9 mouse cellular contexts compared by ENCODE assay signal in the genomic region with DNA sequence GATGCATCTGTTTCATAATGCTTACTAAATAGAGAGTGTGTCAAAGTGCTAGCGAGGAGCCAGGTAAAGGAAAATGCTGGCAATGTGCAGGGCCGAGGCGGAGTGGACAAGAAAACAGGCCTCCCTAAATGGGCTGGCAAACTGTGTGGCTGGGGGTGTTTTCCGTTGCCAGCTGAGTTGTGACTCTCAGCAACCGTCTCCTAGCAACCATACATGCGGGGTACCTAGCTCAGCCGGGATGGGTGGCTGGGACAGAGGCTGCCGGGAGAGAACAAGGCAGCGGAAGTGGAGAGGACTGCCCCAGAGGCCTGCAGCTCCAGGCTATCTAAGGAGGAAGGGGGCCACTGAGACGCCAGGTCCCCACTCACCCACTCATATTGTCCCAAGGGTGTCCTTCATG.
DNase-seq lines count a peak whose midpoint lies in the region; ATAC-seq lines count a peak whose summit lies in the region.
"Had no signal": no experiment of that assay in that cellular context is flagged by ENCODE, and none has a peak within 500 bp of the region (broad histone marks: within the 10 kb centered on the region; RNA-seq: fewer than 3 reads in every experiment).

No protein-coding gene starts in this region.

- H3K4me3 ChIP-seq in forebrain, embryonic 10.5 days: no peak overlapping the region
- H3K4me3 ChIP-seq in hindbrain, embryonic 14.5 days (replicated peaks; ENCODE audit: low read length): no peak overlapping the region

- no peak overlapping the region for H3K4me2 ChIP-seq in hindbrain, embryonic 14.5 days (replicated peaks)

- DNase-seq in forebrain, embryonic 10.5 days (ENCODE audit: extremely low spot score, low spot score): peak; percentile 38
- DNase-seq in hindbrain, embryonic 14.5 days (ENCODE audit: low spot score): peak; percentile 68
- peak; percentile 25 for DNase-seq in mesoderm, embryonic 11.5 days (ENCODE audit: low read depth, low spot score)
- peak; percentile 63 for DNase-seq in right cerebral cortex, postnatal 14 days
- no peak for DNase-seq in thymus, postnatal 0 days (ENCODE audit: low spot score)
- DNase-seq in adrenal gland, postnatal 10 days: no peak
- DNase-seq: cerebellum, adult 2 months; thymus, postnatal 14 days had no signal

- 33% methylated on average over 10 of the region's 10 CpGs for WGBS in forebrain, embryonic 10.5 days
- WGBS in hindbrain, embryonic 14.5 days: 13% methylated on average over 10 of the region's 10 CpGs

- no peaks in the 10 kb centered on the region for H3K9me3 ChIP-seq in forebrain, embryonic 10.5 days
- H3K9me3 ChIP-seq in hindbrain, embryonic 14.5 days (ENCODE audit: control insufficient read depth, low read length): no peaks in the 10 kb centered on the region

- no peak overlapping the region for H3K27ac ChIP-seq in forebrain, embryonic 10.5 days
- H3K27ac ChIP-seq in hindbrain, embryonic 14.5 days: no peak overlapping the region

- no peaks in the 10 kb centered on the region for H3K36me3 ChIP-seq in forebrain, embryonic 10.5 days (replicated peaks)
- no peaks in the 10 kb centered on the region for H3K36me3 ChIP-seq in hindbrain, embryonic 14.5 days (replicated peaks; ENCODE audit: control insufficient read depth, insufficient read depth)

- peaks cover 12% of the 10 kb centered on the region for H3K4me1 ChIP-seq in forebrain, embryonic 10.5 days
- H3K4me1 ChIP-seq in hindbrain, embryonic 14.5 days (replicated peaks; ENCODE audit: control insufficient read depth, insufficient read depth, low read length): peaks cover 14% of the 10 kb centered on the region

- peak; percentile 64 for ATAC-seq in hindbrain, embryonic 14.5 days (ENCODE audit: low FRiP score)
- ATAC-seq in erythroblast, adult 5-6 weeks (replicated peaks; ENCODE audit: low FRiP score, poor library complexity, severe bottlenecking): no peak

- no peak overlapping the region for H3K9ac ChIP-seq in hindbrain, embryonic 14.5 days

- no peaks in the 10 kb centered on the region for H3K27me3 ChIP-seq in forebrain, embryonic 10.5 days (ENCODE audit: poor library complexity, severe bottlenecking)
- no peaks in the 10 kb centered on the region for H3K27me3 ChIP-seq in hindbrain, embryonic 14.5 days (ENCODE audit: control insufficient read depth, insufficient read depth, low read length)

Comparison
In these comparisons a context has a peak if more than half of its experiments do, and no peak if none do; other contexts are left out.
1. DNase-seq: peak in forebrain, embryonic 10.5 days (single experiment), hindbrain, embryonic 14.5 days (single experiment), mesoderm, embryonic 11.5 days (single experiment) and right cerebral cortex, postnatal 14 days (single experiment); none in thymus, postnatal 0 days (single experiment) and adrenal gland, postnatal 10 days (single experiment).